Mouse (Mus musculus): ENCODE data around the gene Parg.

The Parg gene

DNA sequence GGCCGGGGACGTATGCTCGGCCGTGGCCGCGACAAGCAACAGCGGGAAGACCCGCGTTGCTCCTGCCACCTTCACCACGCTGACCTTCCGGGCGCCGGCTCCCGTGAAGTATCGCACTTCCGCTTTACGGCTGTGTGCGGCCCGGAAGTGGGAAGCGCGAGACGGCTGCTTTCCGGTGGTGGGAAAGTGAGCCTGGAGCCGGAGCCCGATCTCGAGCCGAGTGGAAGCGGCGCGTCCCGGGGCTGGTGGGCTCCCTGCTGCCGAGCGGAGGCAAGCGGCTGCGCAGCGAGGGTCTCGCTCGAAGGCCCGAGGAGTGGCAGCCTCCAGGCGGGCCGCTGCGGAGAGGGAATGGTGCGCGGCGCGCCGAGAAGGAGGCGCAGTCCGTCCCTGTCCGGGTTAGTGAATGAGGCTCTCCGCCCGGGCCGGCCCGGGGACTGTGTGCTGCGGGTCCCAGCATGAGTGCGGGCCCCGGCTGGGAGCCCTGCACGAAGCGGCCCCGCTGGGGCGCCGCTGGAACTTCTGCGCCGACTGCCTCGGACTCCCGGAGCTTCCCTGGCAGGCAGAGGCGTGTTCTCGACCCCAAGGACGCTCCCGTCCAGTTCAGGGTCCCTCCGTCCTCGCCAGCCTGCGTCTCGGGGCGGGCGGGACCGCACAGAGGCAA is at the start of gene Parg, which contains the start of gene Timm23:
Gene Parg, plus strand, starts transcription at position 159 of the 661 bp plus-strand sequence.
Gene Timm23, minus strand, starts transcription at position 108 of the 661 bp plus-strand sequence.
- DNase-seq (ENCODE audit: inconsistent age in 2 of 2, low spot score in 1 of 2): peak; percentile 92 to 96

DNA sequence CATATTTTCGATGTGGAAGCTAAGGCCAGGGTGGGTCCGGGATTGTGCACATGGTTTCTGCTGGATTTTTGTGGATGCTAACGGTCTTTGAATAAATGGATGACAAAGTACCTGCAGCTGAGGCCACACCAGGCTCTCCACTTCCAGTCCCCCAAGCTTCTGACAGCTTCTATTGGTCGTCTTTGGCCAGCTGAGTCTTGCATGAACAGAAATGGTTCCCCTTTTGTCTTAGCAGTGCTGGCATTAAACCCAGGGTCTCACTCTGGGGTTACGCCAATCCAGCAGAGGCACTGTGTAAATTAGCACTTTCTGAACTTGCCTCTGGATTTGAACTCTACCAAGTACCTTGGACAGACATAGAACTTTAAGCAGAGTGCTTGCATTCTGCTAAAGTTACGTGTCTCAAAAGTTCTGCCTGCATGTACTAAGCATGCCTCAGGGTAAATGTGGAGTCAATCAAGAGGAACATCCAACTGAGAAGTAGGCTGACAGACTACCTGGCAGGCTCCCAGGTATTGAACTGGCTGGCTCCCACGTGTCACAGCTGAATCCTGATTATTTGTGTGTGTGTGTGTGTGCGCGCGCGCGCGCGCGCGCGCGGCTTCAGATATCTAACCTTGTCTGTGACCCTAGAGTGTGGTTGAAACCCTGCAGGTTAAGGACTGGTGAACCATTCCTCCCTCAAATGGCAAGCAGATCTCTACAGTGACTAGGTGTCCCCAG is 49.3 kb upstream of the Parg start:
- DNase-seq (ENCODE audit: inconsistent age in 2 of 2, low spot score in 1 of 2): no peak

GRCm38 (mm10) chr14:32153156-32153555 is 48.6 kb upstream of the Parg start:
- peak in 1 of 2 experiments; percentile 56 for DNase-seq (ENCODE audit: inconsistent age in 2 of 2, low spot score in 1 of 2)

DNA sequence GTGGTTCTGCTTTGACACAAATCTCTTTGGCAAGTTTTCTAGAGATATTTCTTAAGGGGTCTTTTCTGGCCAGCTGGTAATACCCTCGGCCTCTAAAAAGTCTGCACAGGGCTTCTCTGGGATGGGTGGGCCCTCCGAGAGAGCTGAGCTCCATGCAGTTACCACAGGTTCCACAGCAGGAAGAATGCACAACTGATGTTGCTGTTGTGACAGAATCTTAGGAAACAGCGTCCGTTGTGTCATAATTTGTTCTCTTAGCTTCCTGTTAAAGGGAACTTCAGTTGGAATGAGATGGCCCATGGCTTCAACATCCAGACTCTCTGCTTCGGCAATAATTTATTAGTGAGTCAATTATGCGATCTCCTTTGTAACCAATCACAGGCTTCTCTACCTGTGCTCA is 47.0 kb upstream of the Parg start:
- no peak for DNase-seq (ENCODE audit: inconsistent age in 2 of 2, low spot score in 1 of 2)

GRCm38 (mm10) chr14:32159150-32159670 is 42.5 kb upstream of the Parg start:
- no peak for DNase-seq (ENCODE audit: inconsistent age in 2 of 2, low spot score in 1 of 2)

GRCm38 (mm10) chr14:32159690-32160246 is 42.0 kb upstream of the Parg start, which contains the start of gene Ncoa4:
Gene Ncoa4, plus strand, starts transcription at chr14:32159865.
- DNase-seq (ENCODE audit: inconsistent age in 2 of 2, low spot score in 1 of 2): peak; percentile 98 to 100

- DNase-seq (ENCODE audit: inconsistent age in 2 of 2, low spot score in 1 of 2): peak in 1 of 2 experiments; percentile 54
Observed at GRCm38 (mm10) chr14:32160563-32160962, 41.2 kb upstream of the Parg start.

DNA sequence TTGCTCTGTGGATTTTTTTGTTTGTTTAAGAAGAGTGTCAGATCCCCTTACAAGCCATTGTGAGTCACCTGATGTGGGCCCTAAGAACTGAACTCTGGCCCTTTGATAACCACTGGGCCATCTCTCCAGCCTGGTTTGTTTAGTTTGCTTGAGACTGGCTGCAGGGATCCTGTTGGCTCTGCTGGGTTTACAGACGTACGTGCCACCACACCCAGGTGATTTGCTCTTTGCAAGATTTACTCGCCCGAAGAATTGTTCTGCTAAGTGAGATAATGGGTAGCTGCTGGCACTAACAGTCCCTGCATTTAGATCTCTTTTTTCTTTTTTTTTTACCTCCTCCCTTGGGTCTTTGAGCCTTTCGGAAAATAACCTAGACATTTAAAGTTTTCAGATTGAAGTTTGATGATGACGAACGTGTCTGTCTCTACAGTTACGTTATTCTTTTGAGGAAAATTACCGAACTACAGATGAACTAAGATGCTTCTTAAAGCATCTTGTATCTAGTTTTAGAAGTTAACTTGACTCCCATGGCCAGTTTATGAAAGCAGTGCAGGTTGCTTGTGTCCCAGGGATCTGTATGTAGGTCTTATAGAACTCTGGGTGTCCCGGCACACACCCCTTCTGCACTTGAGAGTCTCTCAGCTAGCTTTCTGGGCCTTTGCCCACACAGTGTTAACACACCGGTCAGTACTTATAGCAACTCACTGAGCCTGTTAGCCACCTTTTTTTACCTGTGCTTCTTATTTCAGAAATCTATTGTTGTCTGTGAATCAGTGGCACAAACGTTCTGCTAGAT is 40.5 kb upstream of the Parg start:
- no peak for DNase-seq (ENCODE audit: inconsistent age in 2 of 2, low spot score in 1 of 2)

DNA sequence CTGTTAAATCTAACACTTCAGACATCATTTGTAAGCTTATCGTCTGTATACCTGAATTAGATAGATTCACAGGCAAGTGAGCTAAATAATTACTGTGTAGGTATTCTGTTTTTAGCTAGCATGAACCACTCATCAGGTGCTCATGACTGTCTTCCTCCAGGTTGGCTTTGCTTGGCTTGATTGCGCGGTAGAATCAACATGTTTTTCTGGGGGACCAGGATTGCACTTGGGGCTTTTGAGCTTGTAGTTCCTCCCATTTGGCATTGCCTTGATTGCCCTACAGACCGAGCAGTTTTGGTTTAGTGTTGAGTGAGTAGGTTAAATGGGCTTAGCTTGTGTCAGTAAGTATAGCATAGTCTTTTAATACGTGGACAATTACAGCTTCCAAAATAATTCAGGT is 39.5 kb upstream of the Parg start:
- no peak for DNase-seq (ENCODE audit: inconsistent age in 2 of 2, low spot score in 1 of 2)

GRCm38 (mm10) chr14:32163203-32163888 is 38.4 kb upstream of the Parg start:
- no peak for DNase-seq (ENCODE audit: inconsistent age in 2 of 2, low spot score in 1 of 2)

DNA sequence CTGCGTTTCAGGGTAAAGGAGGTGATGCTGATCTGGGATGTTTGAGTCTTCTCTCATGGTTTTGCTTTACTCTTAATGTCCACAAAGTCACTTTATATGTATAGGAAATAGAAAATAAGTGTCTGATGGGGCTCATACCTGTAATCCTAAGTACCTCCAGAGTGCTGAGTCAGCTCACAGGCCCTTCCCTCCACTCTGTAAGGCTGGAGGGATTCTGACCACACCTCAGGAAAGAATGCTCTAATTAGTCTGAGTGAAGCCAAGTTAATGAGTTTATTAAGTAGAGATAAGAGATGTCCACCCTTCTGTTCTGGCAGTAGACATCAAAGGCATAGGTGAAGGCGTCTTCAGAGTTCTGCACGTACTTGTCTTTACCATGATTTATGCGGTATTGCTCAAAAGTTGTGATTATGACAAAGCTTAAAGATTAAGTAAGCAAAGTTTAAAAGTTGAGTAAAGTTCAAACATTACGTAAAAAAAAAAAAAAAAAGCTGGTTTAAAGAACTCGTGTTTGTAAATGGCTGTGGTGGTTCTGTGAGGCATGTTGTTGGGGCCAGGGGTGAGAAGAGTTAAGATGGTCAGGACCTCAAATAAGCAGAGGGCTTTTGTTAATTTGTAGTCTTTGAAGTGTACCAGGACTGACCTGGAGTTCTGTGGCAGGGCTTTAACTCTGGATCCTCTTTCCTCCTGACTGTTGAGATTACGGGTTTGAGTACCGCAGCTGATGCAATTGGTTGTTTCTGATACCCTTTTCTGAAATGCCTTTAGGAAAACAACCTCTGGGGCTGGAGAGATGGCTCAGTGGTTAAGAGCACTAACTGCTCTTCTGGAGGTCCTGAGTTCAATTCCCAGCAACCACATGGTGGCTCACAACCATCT is 37.3 kb upstream of the Parg start:
- DNase-seq (ENCODE audit: inconsistent age in 2 of 2, low spot score in 1 of 2): no peak

DNA sequence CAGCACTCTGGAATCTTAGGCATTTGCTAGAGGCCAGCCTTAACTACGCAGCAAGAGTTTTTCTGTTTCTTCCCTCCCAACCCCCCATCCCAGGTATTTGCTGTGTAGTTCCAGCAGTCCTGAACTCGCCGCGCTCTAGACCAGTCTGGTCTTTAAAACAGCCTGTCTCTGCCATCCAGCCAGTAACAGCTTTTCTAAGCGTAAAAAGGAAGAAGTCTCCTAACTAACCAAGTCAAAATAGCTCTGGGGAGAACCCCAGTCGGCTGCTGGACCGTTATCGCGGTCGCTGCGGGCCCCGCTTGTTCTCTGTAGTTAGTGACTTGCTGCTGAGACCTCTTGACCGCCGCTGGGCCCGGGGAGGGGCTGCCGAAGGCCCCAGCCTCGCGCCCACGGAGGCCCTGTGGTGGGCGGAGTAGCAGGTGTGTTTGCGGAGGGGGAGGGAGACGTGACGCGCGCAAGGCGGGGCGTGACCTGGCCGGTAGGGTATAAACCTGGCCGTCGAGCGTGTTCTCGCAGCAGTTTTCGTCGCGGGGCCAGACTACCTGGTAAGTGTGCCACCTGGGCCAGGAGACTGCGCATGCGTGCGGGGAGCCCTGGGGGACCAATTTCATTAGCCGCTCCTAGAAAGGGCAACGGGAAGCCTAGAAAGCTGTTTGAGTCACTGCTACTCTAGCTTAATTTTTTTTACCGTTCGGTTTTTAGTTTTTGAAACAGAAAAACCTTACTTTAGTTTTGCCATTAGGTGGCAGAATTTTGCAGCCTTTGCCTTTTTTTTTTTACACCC is 36.3 kb upstream of the Parg start:
- peak; percentile 77 to 93 for DNase-seq (ENCODE audit: inconsistent age in 2 of 2, low spot score in 1 of 2)

GRCm38 (mm10) chr14:32166062-32166441 is 35.7 kb upstream of the Parg start:
- peak in 1 of 2 experiments; percentile 64 for DNase-seq (ENCODE audit: inconsistent age in 2 of 2, low spot score in 1 of 2)

GRCm38 (mm10) chr14:32166840-32167239 is 34.9 kb upstream of the Parg start:
- no peak for DNase-seq (ENCODE audit: inconsistent age in 2 of 2, low spot score in 1 of 2)

DNA sequence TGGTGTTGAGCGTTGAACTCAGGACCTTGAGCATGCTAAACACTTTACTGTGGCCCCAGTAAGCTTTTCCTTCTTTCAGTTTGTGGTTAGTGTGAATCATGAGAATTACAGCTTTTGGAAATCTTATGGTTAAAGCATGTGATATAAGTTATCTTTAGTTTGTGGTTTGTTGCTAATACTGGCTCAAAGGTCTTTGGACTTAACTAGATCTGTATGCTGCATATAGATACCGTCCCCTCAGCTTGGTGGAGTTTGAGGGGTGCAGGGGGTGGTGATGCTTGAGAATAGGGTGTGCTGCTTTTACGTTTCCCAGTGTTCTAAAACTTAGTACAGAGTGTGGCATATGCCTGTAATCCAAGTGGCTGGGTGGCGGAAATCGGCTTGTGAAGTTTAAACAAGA is 34.4 kb upstream of the Parg start:
- no peak for DNase-seq (ENCODE audit: inconsistent age in 2 of 2, low spot score in 1 of 2)

- DNase-seq (ENCODE audit: inconsistent age in 2 of 2, low spot score in 1 of 2): peak in 1 of 2 experiments; percentile 66
Observed at GRCm38 (mm10) chr14:32168653-32169231, 33.0 kb upstream of the Parg start.

DNA sequence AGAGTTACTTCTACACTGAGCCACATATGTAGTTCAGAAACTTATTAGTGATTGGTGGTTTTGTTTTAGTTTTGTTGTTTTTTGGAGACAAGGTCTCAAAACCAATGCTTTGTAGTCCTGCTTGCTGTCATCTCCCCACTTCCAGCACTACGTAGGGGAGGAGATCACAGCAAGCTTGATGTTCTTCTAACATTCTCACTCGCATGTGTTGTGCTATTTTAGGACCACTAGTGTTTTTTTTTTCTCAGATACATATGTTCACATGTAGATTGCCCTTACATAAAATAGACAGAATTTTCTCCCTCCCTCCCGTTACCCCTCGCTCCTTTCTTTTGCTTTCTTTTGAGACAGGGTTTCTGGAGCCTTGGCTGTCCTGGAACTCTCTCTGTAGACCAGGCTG is 31.6 kb upstream of the Parg start:
- no peak for DNase-seq (ENCODE audit: inconsistent age in 2 of 2, low spot score in 1 of 2)

DNA sequence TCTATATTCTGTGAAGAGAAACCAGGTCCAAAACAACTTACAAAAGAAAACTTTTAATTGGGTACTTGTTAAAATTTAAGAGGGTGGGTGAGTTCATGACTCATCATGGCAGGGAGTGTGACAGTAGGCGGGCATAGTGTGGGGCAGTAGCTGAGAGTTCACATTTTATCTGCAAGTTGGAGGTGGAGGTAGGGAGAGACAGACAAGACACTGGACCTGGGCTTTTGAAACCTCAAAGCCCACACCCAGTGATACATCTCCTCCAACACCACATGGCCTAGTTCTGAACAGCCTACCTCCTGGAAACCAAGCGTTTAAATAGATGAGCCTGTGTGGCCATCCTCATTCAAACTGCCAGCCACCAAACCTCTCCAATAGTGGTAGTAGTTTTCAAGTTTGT is 26.4 kb upstream of the Parg start:
- DNase-seq (ENCODE audit: inconsistent age in 2 of 2, low spot score in 1 of 2): no peak
